Mouse (Mus musculus): ENCODE results near the gene C7.

The C7 gene

GRCm38 (mm10) chr15:5002903-5003302, 60.6 kb downstream of the C7 start:
- no peak for DNase-seq (ENCODE audit: extremely low read depth, low read depth)

- DNase-seq (ENCODE audit: extremely low read depth, low read depth): no peak
These were observed 90.2 kb downstream of the C7 start for GRCm38 (mm10) chr15:4973355-4973754.

Data from MEL-GATA-1-ER (cell line).